Mouse (Mus musculus) CH12.LX (cell line): ENCODE data around the gene Nipbl.

Experiments
- CTCF ChIP-seq, 2 experiments: IDR thresholded peaks in 1 of 2; conservative IDR thresholded peaks in 1 of 2; 2 replicates each; pipeline ENCODE4 v1.5.1; 2011 to 2012; ENCODE audit warnings: low read depth in 2 of 2, low read length in 2 of 2, improper control_type of control experiment in 1 of 2, inconsistent platforms in 1 of 2, mild to moderate bottlenecking in 1 of 2, moderate library complexity in 1 of 2
- MAZ ChIP-seq: IDR thresholded peaks from 2 replicates; pipeline ENCODE4 v1.6.1; 2012; ENCODE audit warnings: low read depth, mild to moderate bottlenecking, inconsistent platforms, low read length, improper control_type of control experiment, moderate library complexity
- MXI1 ChIP-seq: IDR thresholded peaks from 2 replicates; pipeline ENCODE4 v1.6.1; 2011; ENCODE audit warnings: mild to moderate bottlenecking, low read depth, low read length, improper control_type of control experiment
- NRF1 ChIP-seq: IDR thresholded peaks from 2 replicates; pipeline ENCODE4 v1.6.1; 2014; ENCODE audit warnings: low read depth, mild to moderate bottlenecking, inconsistent platforms, low read length, improper control_type of control experiment, moderate library complexity
- POLR2A ChIP-seq: IDR thresholded peaks from 2 replicates; pipeline ENCODE4 v1.6.1; 2011; ENCODE audit warnings: low read depth, mild to moderate bottlenecking, improper control_type of control experiment, low read length

DNA sequence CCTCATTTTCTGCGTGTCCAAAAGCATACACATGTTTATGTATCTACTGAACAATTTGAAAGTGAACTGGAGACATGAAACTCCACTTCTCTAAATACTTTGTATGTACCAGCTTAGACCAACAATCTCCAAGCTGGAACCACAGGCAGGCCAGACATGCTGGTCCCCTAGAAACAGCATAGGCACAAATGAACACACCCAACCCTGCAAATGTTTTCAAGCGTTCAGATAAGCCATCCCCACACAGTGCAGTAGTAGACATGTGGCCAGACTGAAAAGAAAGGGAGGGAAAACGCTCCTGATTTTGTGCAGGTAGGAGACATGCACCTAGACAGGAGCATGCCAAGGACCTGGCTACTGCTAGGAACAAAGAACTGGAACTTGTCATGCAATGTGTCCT, 52.5 kb downstream of the Nipbl start:
- no peak for TF ChIP-seq CTCF (conservative IDR thresholded peaks at IDR 0.05 in 1 of 2, IDR thresholded peaks at IDR 0.05 in 1 of 2; ENCODE audit: low read depth in 2 of 2, low read length in 2 of 2)
- TF ChIP-seq MXI1 = no peak
- no peak for TF ChIP-seq NRF1
- no peak for TF ChIP-seq MAZ
- no peak for TF ChIP-seq POLR2A
